Mouse (Mus musculus) adrenal gland, postnatal 10 days (tissue): ENCODE measurements at regions not wholly inside any gene's neighbourhood (a gene's known extent, or its start where the extent isn't known, plus 50 kb on each side); places are given as distances from the start of the nearest gene placed in this dataset.
"Not testable (repeated sequence)": the region's sequence is repeated elsewhere in the genome, so short reads cannot be mapped to it uniquely, and the experiment has no call there.

Experiments
- DNase-seq: peaks from one replicate; pipeline ENCODE4 v3.0.0; 2021; ENCODE audit warnings: mixed read lengths

- DNase-seq, result no peak
Observed at GRCm38 (mm10) chr2:85280580-85280979, 58.5 kb downstream of the Olfr987 start.

DNA sequence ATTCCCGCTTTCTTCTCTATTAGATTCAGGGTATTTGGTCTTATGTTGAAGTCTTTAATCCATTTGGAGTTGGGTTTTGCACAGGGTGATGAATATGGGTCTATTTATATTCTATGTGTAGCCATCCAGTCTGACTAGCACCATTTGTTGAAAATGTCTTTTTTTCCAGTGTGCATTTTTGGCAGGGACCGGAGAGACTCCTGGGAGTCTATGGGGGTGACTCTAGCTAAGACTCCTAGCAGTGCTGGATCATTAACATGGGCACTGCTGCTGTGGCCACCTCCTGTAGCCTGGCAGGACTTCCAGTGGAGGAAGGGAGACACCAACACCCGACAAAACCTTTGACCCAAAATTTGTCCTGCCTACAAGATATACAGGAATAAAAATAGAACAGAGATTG is 61.0 kb downstream of the Olfr987 start:
- DNase-seq, result no peak

- no peak for DNase-seq
Observed at GRCm38 (mm10) chr2:85277433-85277832, 61.7 kb downstream of the Olfr987 start.

GRCm38 (mm10) chr2:85266813-85267212 is 69.8 kb upstream of the Lrrc55 start:
- not testable (repeated sequence) for DNase-seq

DNA sequence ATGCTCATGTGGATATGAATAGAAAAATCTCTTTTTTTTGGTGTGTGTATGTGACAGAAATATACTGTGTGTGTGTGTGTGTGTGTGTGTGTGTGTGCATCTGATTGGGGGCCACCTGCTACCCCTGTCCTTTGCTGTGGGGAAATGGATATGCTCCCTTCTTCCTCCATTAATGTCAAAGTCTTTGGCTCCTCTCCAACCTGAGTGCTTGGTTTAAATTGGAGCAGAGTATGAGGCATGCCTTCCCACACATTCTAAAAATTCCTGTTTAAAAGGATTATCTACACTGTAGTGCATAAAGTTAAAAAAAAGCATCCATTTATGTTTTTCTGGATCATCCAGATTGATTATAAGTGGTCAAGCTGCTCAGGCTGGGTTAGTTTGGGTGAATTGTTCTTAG is 68.7 kb upstream of the Lrrc55 start:
- no peak for DNase-seq

GRCm38 (mm10) chr2:85265037-85265524 is 68.1 kb upstream of the Lrrc55 start:
- no peak for DNase-seq

DNA sequence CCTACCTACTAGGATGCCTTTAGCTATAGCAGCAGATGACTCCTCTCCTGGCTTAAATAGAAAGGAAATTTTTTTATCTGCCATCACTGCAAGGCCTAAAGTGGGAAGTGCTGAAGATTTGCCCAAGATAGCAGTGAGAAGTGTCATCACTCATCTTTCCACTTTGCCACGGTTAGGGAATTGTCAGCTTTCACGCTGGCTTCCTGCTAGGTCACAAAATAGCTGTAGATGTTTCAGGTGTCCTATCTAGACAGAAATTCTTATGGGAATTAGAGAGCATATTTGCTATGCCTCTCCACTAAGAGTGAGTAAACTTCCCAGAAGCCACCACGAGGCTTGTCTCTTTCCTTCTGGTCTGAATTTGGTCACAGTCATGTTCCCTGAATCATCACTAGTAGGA is 60.4 kb upstream of the Lrrc55 start:
- DNase-seq, result no peak

- DNase-seq, result no peak
Observed at GRCm38 (mm10) chr2:85255610-85256009, 58.6 kb upstream of the Lrrc55 start.

- DNase-seq, result peak; percentile 20
Observed at GRCm38 (mm10) chr2:85252343-85253285, 55.6 kb upstream of the Lrrc55 start.

GRCm38 (mm10) chr2:85250026-85250560 is 53.1 kb upstream of the Lrrc55 start:
- DNase-seq, result no peak
